Mouse (Mus musculus) thymus, postnatal 4 days (tissue): ENCODE measurements around the gene Polr2b.
A peak's percentile ranks its signal among the peaks of the same experiment; 100 is the strongest.

Experiments
- DNase-seq: peaks from one replicate; pipeline ENCODE4 v3.0.0; 2021

Gene Polr2b

DNA sequence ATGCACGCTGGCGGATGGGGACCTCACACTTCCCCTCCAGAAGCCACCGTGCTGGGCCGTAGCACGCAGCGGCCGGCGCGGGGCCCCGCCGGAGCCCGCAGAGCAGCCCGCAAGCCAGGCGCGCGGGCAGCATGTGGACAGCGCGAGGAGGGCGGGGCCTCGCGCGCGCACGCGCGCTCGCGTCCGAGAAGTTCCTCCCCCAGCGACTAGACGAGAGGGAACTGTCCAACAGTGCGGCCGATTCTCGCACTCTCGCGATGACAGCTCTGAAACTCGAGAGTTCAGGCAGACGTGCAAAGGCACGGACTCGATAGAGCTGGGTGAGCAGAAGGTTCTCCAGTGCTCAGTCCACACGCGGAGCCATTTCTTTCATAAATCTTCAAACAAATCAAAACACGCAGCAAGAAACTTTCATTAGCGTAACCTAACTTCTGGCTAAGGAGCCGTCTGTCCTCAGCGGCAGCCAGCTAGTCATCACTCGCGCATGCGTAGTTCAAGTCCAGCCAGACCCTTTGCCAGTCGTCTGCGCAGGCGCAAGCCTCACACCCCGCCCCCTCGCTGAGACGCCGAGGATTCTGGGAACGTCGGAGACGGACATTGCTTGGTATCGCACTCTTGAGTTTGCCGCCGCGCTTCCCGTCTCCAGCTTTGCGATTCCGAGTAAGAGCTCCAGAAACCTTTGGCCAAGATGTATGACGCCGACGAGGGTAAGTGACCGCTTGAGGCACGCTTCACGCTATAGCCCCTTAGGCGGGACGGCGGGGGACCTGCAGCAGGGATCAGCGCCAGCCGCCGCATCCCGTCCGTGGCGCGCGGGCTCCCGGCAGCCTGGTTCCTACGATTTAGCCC, at the start of gene Polr2b, which contains the start of gene Noa1:
Gene Polr2b, plus strand, starts transcription at position 224 of the 849 bp plus-strand sequence.
Gene Noa1, minus strand, starts transcription at position 161 of the 849 bp plus-strand sequence.
- DNase-seq = peak; percentile 99

DNA sequence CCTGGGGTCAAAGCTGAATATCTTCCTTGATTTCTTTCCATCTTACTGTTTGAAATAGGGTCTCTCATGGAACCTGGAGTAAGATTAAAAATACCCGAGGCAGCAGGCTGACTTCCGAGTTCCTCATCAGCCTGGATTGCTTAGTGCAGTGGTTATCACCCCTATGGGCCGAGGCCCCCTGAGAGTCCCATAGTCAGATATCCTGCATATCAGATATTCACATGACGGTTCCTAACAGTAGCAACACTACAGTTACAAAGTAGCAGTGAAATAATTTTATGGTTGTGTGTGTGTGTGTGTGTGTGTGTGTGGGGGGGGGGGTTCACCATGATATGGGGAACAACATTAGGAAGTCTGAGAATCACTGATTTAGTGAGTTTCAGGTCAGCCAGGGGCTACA, 48.8 kb upstream of the Polr2b start:
- no peak for DNase-seq

- DNase-seq = no peak
Measured at GRCm38 (mm10) chr5:77262105-77262504, 47.8 kb upstream of the Polr2b start.

DNA sequence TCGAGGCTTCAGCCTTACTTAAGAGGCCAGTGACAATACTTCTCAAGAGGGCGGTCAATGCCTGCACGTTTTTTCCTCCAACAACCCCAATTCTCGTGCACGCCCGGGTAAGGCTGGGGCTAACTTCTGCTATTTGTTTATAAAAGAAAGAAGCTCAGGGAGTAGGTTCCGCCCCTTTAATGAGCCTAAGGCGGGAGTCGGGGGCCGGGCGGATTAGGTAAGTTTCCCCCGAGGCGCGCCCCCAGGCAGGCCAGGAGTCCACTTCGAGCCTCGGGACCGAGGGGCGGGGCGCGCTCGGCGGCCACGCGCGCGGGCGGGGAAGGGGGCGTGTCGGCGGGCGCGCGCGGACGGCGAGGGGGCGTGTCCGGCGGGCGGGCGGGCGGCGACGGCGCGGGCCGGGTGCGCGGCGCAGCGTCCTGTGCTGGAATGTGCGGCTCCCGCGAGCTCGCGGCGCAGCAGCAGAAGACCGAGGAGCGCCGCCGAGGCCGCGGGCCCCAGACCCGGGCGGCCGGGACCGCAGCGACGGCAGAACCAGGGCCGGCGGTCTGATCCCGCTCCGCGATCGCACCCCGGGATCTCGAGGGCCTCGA, 44.8 kb upstream of the Polr2b start, which contains the start of gene Rest:
Gene Rest, plus strand, starts transcription at position 411 of the 590 bp plus-strand sequence.
- peak; percentile 89 for DNase-seq

DNA sequence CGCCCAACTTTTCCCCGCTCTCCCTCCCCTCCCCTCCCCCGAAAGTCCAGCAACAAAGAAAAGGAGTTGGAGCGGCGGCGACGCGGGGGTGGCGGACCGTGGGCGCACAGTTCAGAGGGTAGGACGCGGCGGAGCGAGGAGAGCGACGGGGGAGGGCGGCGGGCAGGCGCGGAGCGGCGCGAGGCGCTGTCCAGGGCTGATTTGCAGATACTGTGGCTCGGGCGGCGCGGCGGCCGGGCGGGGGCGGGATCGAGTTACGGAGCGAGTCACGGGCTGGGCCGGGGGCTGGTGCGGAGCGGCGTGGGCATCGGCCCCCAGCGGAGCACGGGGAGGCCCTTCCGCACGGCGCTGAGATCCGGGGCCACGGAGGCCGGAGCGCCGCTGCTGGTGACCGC, 44.3 kb upstream of the Polr2b start:
- peak; percentile 82 for DNase-seq

GRCm38 (mm10) chr5:77266066-77266885, 43.7 kb upstream of the Polr2b start:
- DNase-seq = peak; percentile 80

DNA sequence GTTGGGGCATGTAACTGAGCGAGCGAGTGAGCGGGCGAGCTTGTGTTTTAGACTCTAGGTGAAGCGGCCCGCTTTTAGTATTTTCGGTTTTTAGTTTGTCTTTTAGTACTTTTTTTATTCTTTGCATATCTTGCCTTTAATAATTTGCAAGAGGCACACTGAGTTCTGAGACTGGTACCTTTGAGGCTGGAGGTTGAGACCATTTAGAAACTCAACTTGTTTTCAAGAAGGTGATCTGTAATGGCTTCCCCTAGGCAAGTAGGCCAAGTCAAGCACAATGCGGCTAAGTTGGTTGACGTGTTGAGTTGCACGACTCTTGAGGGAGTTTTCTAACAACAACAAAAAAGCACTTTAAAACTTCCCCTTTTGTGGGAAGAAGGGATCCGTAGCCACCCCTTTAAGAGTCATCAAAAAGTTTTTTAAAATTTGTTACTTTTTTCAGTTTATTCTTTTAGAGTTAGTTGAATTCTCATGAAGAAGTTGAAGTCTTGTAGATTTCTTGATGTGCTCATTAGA, 43.0 kb upstream of the Polr2b start:
- DNase-seq = peak; percentile 34

- no peak for DNase-seq
Measured at GRCm38 (mm10) chr5:77267441-77267840, 42.5 kb upstream of the Polr2b start.

- no peak for DNase-seq
Measured at GRCm38 (mm10) chr5:77267957-77268624, 41.9 kb upstream of the Polr2b start.

- DNase-seq = peak; percentile 60
Measured at GRCm38 (mm10) chr5:77269399-77269798, 40.5 kb upstream of the Polr2b start.

GRCm38 (mm10) chr5:77273151-77273550, 36.8 kb upstream of the Polr2b start:
- peak; percentile 77 for DNase-seq

GRCm38 (mm10) chr5:77275950-77276349, 34.0 kb upstream of the Polr2b start:
- peak; percentile 85 for DNase-seq

- no peak for DNase-seq
Measured at GRCm38 (mm10) chr5:77277204-77277603, 32.7 kb upstream of the Polr2b start.

DNA sequence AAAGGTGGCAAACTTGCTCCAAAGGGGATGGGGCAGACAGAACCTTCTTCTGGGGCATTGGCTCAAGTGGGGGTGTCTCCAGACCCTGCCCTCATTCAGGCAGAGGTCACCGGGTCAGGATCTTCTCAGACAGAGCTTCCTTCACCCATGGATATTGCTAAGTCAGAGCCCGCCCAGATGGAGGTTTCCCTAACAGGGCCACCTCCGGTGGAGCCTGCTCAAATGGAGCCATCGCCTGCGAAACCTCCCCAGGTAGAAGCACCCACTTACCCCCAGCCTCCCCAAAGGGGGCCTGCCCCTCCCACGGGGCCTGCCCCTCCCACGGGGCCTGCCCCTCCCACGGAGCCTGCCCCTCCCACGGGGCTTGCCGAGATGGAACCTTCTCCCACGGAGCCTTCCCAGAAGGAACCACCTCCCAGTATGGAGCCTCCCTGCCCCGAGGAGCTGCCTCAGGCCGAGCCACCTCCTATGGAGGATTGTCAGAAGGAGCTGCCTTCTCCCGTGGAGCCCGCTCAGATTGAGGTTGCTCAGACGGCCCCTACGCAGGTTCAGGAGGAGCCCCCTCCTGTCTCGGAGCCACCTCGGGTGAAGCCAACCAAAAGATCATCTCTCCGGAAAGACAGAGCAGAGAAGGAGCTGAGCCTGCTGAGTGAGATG, 28.3 kb upstream of the Polr2b start:
- DNase-seq = no peak

GRCm38 (mm10) chr5:77282242-77282641, 27.7 kb upstream of the Polr2b start:
- DNase-seq = no peak

DNA sequence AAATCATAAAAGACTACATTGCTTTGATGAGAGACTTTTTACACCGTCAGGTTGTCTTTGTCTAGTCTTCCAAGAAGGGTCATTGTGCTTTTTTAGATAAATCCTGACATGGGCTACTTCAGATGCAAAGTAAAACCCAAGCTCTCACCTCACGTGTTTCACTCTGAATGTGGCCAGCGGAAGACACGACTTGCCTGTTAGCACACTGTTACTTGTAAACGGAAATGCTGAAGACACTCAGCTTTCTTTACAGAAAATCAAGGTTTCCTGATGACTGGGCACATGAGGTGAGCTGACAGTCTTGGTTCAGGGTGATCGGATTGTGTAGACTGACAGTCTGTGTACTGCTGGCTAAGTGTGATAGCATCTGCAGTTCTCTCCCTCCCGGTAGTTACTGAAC, 24.3 kb upstream of the Polr2b start:
- DNase-seq = no peak

DNA sequence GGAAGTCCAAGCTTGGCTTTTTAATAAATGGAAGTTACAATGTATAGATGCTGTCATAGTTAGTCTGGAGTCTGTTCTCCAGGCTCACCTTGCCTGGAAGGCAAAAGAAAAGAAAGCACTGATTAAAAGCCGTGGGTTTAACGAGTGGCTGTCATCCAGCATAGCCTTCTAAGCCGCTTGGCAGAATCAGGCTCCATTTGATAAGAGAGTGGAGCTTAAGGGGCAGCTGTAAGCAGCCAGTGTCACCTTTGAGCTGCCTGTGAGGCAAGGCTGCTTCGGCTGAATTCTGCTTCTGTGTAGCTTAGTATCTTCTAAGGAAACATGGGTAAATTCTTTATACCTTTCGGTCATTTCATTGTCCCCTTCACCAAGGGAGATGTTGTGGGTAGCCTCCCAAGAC, 23.0 kb upstream of the Polr2b start:
- DNase-seq = no peak

GRCm38 (mm10) chr5:77287901-77288300, 22.0 kb upstream of the Polr2b start:
- DNase-seq = no peak

DNA sequence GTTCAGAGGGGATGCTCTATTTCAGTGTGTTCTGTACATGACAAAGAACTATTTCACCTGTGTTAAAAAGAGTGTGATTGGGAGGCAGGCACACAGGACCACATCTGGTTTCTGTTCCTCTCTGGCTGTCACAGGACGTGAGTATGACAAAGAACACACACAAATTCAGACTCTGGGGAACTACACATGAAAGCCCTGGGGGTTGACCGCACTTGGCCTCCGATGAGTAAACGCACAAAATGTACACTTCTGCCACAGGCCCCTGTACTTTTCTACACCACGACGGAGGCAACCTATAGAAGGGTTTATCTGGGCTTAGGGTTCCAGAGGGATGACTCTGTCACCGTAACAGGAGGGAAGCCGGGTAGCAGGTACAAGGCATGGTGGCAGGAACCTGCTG, 20.3 kb upstream of the Polr2b start:
- no peak for DNase-seq

DNA sequence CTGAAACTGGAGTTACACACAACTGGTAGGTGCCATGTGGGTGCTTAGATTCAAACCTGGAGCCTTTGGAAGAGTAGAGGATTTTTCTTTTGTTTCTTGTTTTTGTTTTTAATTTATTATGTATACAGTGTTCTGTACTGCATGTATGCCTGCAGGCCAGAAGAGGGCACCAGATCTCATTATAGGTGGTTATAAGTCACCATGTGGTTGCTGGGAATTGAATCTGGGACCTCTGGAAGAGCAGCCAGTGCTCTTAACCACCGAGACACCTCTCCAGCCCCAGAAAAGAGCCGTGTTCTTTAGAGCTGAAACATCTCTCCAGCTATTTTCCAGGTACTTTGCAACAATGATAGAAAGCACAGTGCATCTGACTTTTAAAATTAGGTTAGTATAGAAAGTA, 19.3 kb upstream of the Polr2b start:
- no peak for DNase-seq

- DNase-seq = no peak
Measured at GRCm38 (mm10) chr5:77292803-77293522, 17.0 kb upstream of the Polr2b start.
